ENCODE assay signal across 12 mouse cellular contexts in genomic region chr1:106039326-106039725, GRCm38 (mm10). TPM values are rescaled to one million over a fixed set of nuclear protein-coding genes. Genes with fewer than 3 reads are reported as not detected.
DNase-seq lines count a peak whose midpoint lies in the region; ATAC-seq and TF ChIP-seq lines count a peak whose summit lies in the region.
"Had no signal": no experiment of that assay in that cellular context is flagged by ENCODE, and none has a peak within 500 bp of the region (broad histone marks: within the 10 kb centered on the region; RNA-seq: fewer than 3 reads in every experiment).

No protein-coding gene starts in this region.

- no peak for DNase-seq in heart, adult 8-10 months (ENCODE audit: low spot score)
- DNase-seq in midbrain, postnatal 0 days (ENCODE audit: low spot score), result peak; percentile 74
- DNase-seq in heart, postnatal 0 days (ENCODE audit: low spot score), result peak; percentile 71
- no peak for DNase-seq in ovary, postnatal 36 days (ENCODE audit: low spot score)
- DNase-seq: embryo, embryonic 11 days; kidney, postnatal 14 days; thymus, postnatal 36 days had no signal

- TF ChIP-seq CTCF in midbrain, postnatal 0 days (IDR thresholded peaks at IDR 0.05), result peak; percentile 65
- 0 out of 2 replicates have a peak, but pooled peaks have one; percentile 5 for TF ChIP-seq CTCF in heart, postnatal 0 days (IDR thresholded peaks at IDR 0.05; ENCODE audit: low read depth)

- 26% methylated on average over 6 of the region's 6 CpGs for WGBS in heart, embryonic 13.5 days
- 55% methylated on average over 6 of the region's 6 CpGs for whole genome bisulfite sequencing in midbrain, postnatal 0 days
- WGBS in midbrain, embryonic 15.5 days, result 67% methylated on average over 6 of the region's 6 CpGs
- 14% methylated on average over 6 of the region's 6 CpGs for WGBS in heart, postnatal 0 days
- 51% methylated on average over 6 of the region's 6 CpGs for WGBS in neural tube, embryonic 15.5 days
- WGBS in forebrain, embryonic 16.5 days, result 58% methylated on average over 6 of the region's 6 CpGs

- ATAC-seq in heart, embryonic 13.5 days (ENCODE audit: extremely low read depth, insufficient number of reproducible peaks, low FRiP score, low TSS enrichment), result peak; percentile 59; the same call in 1 of the 2 replicates
- ATAC-seq in midbrain, postnatal 0 days (ENCODE audit: low FRiP score), result 0 out of 2 replicates have a peak, but pooled peaks have one; percentile 25
- no peak for ATAC-seq in midbrain, embryonic 15.5 days (replicated peaks)
- ATAC-seq in heart, postnatal 0 days (ENCODE audit: insufficient read depth, low read depth), result peak; percentile 77
- peak; percentile 46 for ATAC-seq in neural tube, embryonic 15.5 days (ENCODE audit: low FRiP score)
- ATAC-seq in forebrain, embryonic 16.5 days, result no peak
- ATAC-seq: forebrain, embryonic 15.5 days had no signal

- H3K36me3 ChIP-seq in heart, embryonic 13.5 days, result no peaks in the 10 kb centered on the region
- H3K36me3 ChIP-seq in midbrain, postnatal 0 days (ENCODE audit: insufficient read depth, low read length), result no peaks in the 10 kb centered on the region
- H3K36me3 ChIP-seq in midbrain, embryonic 15.5 days (replicated peaks), result no peaks in the 10 kb centered on the region
- no peaks in the 10 kb centered on the region for H3K36me3 ChIP-seq in heart, postnatal 0 days (replicated peaks; ENCODE audit: control insufficient read depth, insufficient read depth, low read length)
- H3K36me3 ChIP-seq in neural tube, embryonic 15.5 days, result no peaks in the 10 kb centered on the region
- H3K36me3 ChIP-seq in forebrain, embryonic 16.5 days (ENCODE audit: control insufficient read depth, insufficient read depth), result no peaks in the 10 kb centered on the region
- H3K36me3 ChIP-seq: forebrain, embryonic 15.5 days had no signal

- no peaks in the 10 kb centered on the region for H3K27me3 ChIP-seq in heart, embryonic 13.5 days (replicated peaks)
- no peaks in the 10 kb centered on the region for H3K27me3 ChIP-seq in midbrain, postnatal 0 days (ENCODE audit: insufficient read depth, low read length)
- no peaks in the 10 kb centered on the region for H3K27me3 ChIP-seq in midbrain, embryonic 15.5 days (replicated peaks)
- H3K27me3 ChIP-seq in heart, postnatal 0 days (ENCODE audit: control insufficient read depth, insufficient read depth, low read length), result no peaks in the 10 kb centered on the region
- no peaks in the 10 kb centered on the region for H3K27me3 ChIP-seq in neural tube, embryonic 15.5 days (replicated peaks)
- H3K27me3 ChIP-seq in forebrain, embryonic 16.5 days (replicated peaks; ENCODE audit: control insufficient read depth, insufficient read depth, low read length), result no peaks in the 10 kb centered on the region
- H3K27me3 ChIP-seq: forebrain, embryonic 15.5 days had no signal

- H3K27ac ChIP-seq in heart, embryonic 13.5 days (replicated peaks), result peak overlapping the region; percentile 62
- no peak overlapping the region for H3K27ac ChIP-seq in midbrain, postnatal 0 days (ENCODE audit: low read depth, low read length)
- H3K27ac ChIP-seq in midbrain, embryonic 15.5 days, result no peak overlapping the region
- peak overlapping the region; percentile 74 for H3K27ac ChIP-seq in heart, postnatal 0 days (ENCODE audit: low read depth)
- no peak overlapping the region; the same call in 1 of the 2 replicates for H3K27ac ChIP-seq in neural tube, embryonic 15.5 days (replicated peaks)
- no peak overlapping the region for H3K27ac ChIP-seq in forebrain, embryonic 16.5 days (ENCODE audit: low read length)
- H3K27ac ChIP-seq: forebrain, embryonic 15.5 days had no signal

- peak overlapping the region; percentile 22 for H3K4me2 ChIP-seq in heart, embryonic 13.5 days
- no peak overlapping the region for H3K4me2 ChIP-seq in midbrain, postnatal 0 days (ENCODE audit: low read depth, low read length, poor library complexity, severe bottlenecking)
- no peak overlapping the region for H3K4me2 ChIP-seq in midbrain, embryonic 15.5 days
- H3K4me2 ChIP-seq in heart, postnatal 0 days (ENCODE audit: low read depth, low read length), result peak overlapping the region; percentile 48
- H3K4me2 ChIP-seq in neural tube, embryonic 15.5 days, result no peak overlapping the region
- H3K4me2 ChIP-seq in forebrain, embryonic 16.5 days (ENCODE audit: low read length), result no peak overlapping the region
- H3K4me2 ChIP-seq: forebrain, embryonic 15.5 days had no signal

- no peak overlapping the region; the same call in 1 of the 2 replicates for H3K9ac ChIP-seq in heart, embryonic 13.5 days
- H3K9ac ChIP-seq in midbrain, postnatal 0 days (replicated peaks; ENCODE audit: low read length, poor library complexity, severe bottlenecking), result no peak overlapping the region
- H3K9ac ChIP-seq in midbrain, embryonic 15.5 days, result no peak overlapping the region
- peak overlapping the region; percentile 24; the same call in 1 of the 2 replicates for H3K9ac ChIP-seq in heart, postnatal 0 days (replicated peaks; ENCODE audit: low read depth, low read length)
- no peak overlapping the region for H3K9ac ChIP-seq in neural tube, embryonic 15.5 days (replicated peaks)
- no peak overlapping the region for H3K9ac ChIP-seq in forebrain, embryonic 16.5 days (replicated peaks; ENCODE audit: low read depth, low read length)
- H3K9ac ChIP-seq: forebrain, embryonic 15.5 days had no signal

- peak; percentile 51; the same call in 1 of the 2 replicates for TF ChIP-seq EP300 in heart, postnatal 0 days (IDR thresholded peaks at IDR 0.05; ENCODE audit: low read depth)

- H3K9me3 ChIP-seq in heart, embryonic 13.5 days, result no peaks in the 10 kb centered on the region
- H3K9me3 ChIP-seq in midbrain, postnatal 0 days (ENCODE audit: low read length), result no peaks in the 10 kb centered on the region
- H3K9me3 ChIP-seq in midbrain, embryonic 15.5 days, result no peaks in the 10 kb centered on the region
- no peaks in the 10 kb centered on the region for H3K9me3 ChIP-seq in heart, postnatal 0 days (replicated peaks; ENCODE audit: control insufficient read depth, low read length)
- H3K9me3 ChIP-seq in neural tube, embryonic 15.5 days (replicated peaks), result no peaks in the 10 kb centered on the region
- no peaks in the 10 kb centered on the region for H3K9me3 ChIP-seq in forebrain, embryonic 16.5 days (ENCODE audit: control insufficient read depth, low read length)
- H3K9me3 ChIP-seq: forebrain, embryonic 15.5 days had no signal

- H3K4me1 ChIP-seq in heart, embryonic 13.5 days, result peaks cover 48% of the 10 kb centered on the region
- no peaks in the 10 kb centered on the region for H3K4me1 ChIP-seq in midbrain, postnatal 0 days (ENCODE audit: insufficient read depth, low read length)
- no peaks in the 10 kb centered on the region for H3K4me1 ChIP-seq in midbrain, embryonic 15.5 days
- peaks cover 16% of the 10 kb centered on the region for H3K4me1 ChIP-seq in heart, postnatal 0 days (ENCODE audit: control insufficient read depth, insufficient read depth)
- H3K4me1 ChIP-seq in neural tube, embryonic 15.5 days, result 0 out of 2 replicates have a peak, but pooled peaks cover 12% of the 10 kb centered on the region
- H3K4me1 ChIP-seq in forebrain, embryonic 16.5 days (replicated peaks; ENCODE audit: control insufficient read depth, insufficient read depth, low read length), result 0 out of 2 replicates have a peak, but pooled peaks cover 2% of the 10 kb centered on the region

- no peak overlapping the region for H3K4me3 ChIP-seq in heart, embryonic 13.5 days
- no peak overlapping the region for H3K4me3 ChIP-seq in midbrain, postnatal 0 days (ENCODE audit: low read depth, low read length)
- H3K4me3 ChIP-seq in midbrain, embryonic 15.5 days, result no peak overlapping the region
- H3K4me3 ChIP-seq in heart, postnatal 0 days (ENCODE audit: low read depth, low read length), result 0 out of 2 replicates have a peak overlapping the region, but pooled peaks have one; percentile 1
- no peak overlapping the region for H3K4me3 ChIP-seq in neural tube, embryonic 15.5 days (replicated peaks)
- H3K4me3 ChIP-seq in forebrain, embryonic 16.5 days (replicated peaks; ENCODE audit: low read length), result no peak overlapping the region
- H3K4me3 ChIP-seq: forebrain, embryonic 15.5 days had no signal

RNA-seq across cellular contexts. Expression of gene Zcchc2, which starts 49.1 kb away (rescaled TPM):
- polyA plus RNA-seq in heart, embryonic 13.5 days (2015; fragmentation: Nextera tagmentation; extraction: Ambion mirVana), result 1.3 and 1.5 TPM in 2 replicates
- 10 to 100 TPM in 1 of 4 experiments, 1 to 10 TPM in 3; 7.9 to 10.5 (median 10.0) TPM for total RNA-seq in heart, adult 8-10 months (2022)
- total RNA-seq in midbrain, postnatal 0 days (2014; rRNA removed), result 15.0 and 18.9 TPM in 2 replicates
- polyA plus RNA-seq in midbrain, postnatal 0 days (2015; fragmentation: Nextera tagmentation; extraction: Ambion mirVana), result 2.3 and 2.7 TPM in 2 replicates
- polyA plus RNA-seq in midbrain, embryonic 15.5 days (2015; fragmentation: Nextera tagmentation; extraction: Ambion mirVana), result 2.3 and 2.7 TPM in 2 replicates
- total RNA-seq in heart, postnatal 0 days (2014; rRNA removed; ENCODE audit: low replicate concordance), result 6.6 and 9.5 TPM in 2 replicates
- 1.1 TPM in 2 replicates for polyA plus RNA-seq in heart, postnatal 0 days (2015; fragmentation: Nextera tagmentation; extraction: Ambion mirVana)
- polyA plus RNA-seq in neural tube, embryonic 15.5 days (2015; fragmentation: Nextera tagmentation; extraction: Ambion mirVana), result 2.4 and 3.1 TPM in 2 replicates
- polyA plus RNA-seq in forebrain, embryonic 16.5 days (2015; fragmentation: Nextera tagmentation; extraction: Ambion mirVana), result 1.7 and 2.3 TPM in 2 replicates

Comparison
In these comparisons a context has a peak if more than half of its experiments do, and no peak if none do; other contexts are left out.
1. ATAC-seq: peak in heart, embryonic 13.5 days (single experiment), midbrain, postnatal 0 days (single experiment), heart, postnatal 0 days (single experiment) and neural tube, embryonic 15.5 days (single experiment); none in midbrain, embryonic 15.5 days (single experiment) and forebrain, embryonic 16.5 days (single experiment).
2. DNase-seq: peak in midbrain, postnatal 0 days (single experiment) and heart, postnatal 0 days (single experiment); none in heart, adult 8-10 months (single experiment) and ovary, postnatal 36 days (single experiment).
3. H3K27ac ChIP-seq: peak in heart, embryonic 13.5 days (single experiment) and heart, postnatal 0 days (single experiment); none in midbrain, postnatal 0 days (single experiment), midbrain, embryonic 15.5 days (single experiment), neural tube, embryonic 15.5 days (single experiment) and forebrain, embryonic 16.5 days (single experiment).
4. H3K4me2 ChIP-seq: peak in heart, embryonic 13.5 days (single experiment) and heart, postnatal 0 days (single experiment); none in midbrain, postnatal 0 days (single experiment), midbrain, embryonic 15.5 days (single experiment), neural tube, embryonic 15.5 days (single experiment) and forebrain, embryonic 16.5 days (single experiment).